Mouse (Mus musculus) monocyte, adult 2 months (primary cell): ENCODE data around the gene Dstyk.

Experiments used
- DNase-seq, 2 experiments: peaks; one replicate each; pipeline ENCODE4 v3.0.0; 2022; ENCODE audit warnings: low spot score in 2 of 2, low read depth in 1 of 2

Gene Dstyk

GRCm38 (mm10) chr1:132511521-132511920 lies 94.2 kb downstream of the Dstyk start:
- no peak for DNase-seq

DNA sequence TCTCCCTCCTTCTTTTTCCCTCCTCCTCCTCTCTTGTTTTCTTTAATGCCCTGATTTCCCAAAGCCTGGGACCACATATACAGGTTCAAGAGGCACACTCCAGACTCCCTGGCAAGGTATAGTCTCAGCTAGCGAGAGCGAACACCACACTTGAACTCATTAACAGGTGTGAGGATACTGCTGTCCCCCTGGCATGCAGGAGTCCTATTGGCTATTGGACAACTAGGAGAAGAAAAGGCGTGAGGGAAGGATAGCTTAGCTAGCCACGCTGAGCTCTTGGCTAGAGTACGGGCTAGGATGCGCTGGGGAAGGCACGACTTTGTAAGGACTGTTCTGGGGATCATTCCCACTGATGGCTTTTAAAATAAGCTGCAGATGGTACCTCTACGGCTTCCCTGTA lies 94.8 kb downstream of the Dstyk start:
- DNase-seq = no peak

GRCm38 (mm10) chr1:132515339-132515738 lies 98.0 kb downstream of the Dstyk start:
- DNase-seq = no peak
